Mouse (Mus musculus) CH12.LX (cell line): ENCODE results near the gene Grb10. TPM values are rescaled to one million over a fixed set of nuclear protein-coding genes. Genes with fewer than 3 reads are reported as not detected.

Source experiments
- DNase-seq: peaks from one replicate; pipeline ENCODE4 v3.0.0-alpha.2; 2013; ENCODE audit errors: extremely low read depth
- H3K27ac ChIP-seq: 2 replicates; pipeline ENCODE4 v1.5.1; 2012; ENCODE audit warnings: low read depth, mild to moderate bottlenecking, control low read depth, moderate library complexity; ENCODE audit not compliant: insufficient read depth
- H3K27me3 ChIP-seq: replicated peaks from 2 replicates; pipeline ENCODE3; 2012; ENCODE audit warnings: inconsistent platforms
- H3K36me3 ChIP-seq, 2 experiments: replicated peaks in 1 of 2; 2 replicates each; pipeline versions ENCODE3 to v1.6.1; 2012; ENCODE audit warnings: inconsistent platforms in 1 of 2, low read length in 1 of 2, mild to moderate bottlenecking in 1 of 2, mixed read lengths in 1 of 2, moderate library complexity in 1 of 2; ENCODE audit not compliant: control insufficient read depth in 1 of 2, insufficient read depth in 1 of 2
- H3K4me1 ChIP-seq, 2 experiments: 2 replicates each; pipeline ENCODE4 v1.6.1; 2012; ENCODE audit warnings: inconsistent platforms in 1 of 2, moderate library complexity in 1 of 2; ENCODE audit not compliant: insufficient read depth in 2 of 2, control insufficient read depth in 1 of 2
- H3K4me2 ChIP-seq: 2 replicates; pipeline ENCODE4 v1.6.1; 2012; ENCODE audit warnings: low read depth, mild to moderate bottlenecking, control low read depth; ENCODE audit not compliant: poor library complexity, insufficient read depth, severe bottlenecking
- H3K4me3 ChIP-seq, 3 experiments: fragments of 150-350 bp in 1 of 3; sonication (generic) in 1 of 3; replicated peaks in 1 of 3; 2 replicates each; pipeline versions ENCODE3 to v1.5.1; 2011 to 2012; ENCODE audit warnings: low read depth in 2 of 3, low read length in 2 of 3, mild to moderate bottlenecking in 2 of 3, moderate library complexity in 2 of 3, control low read depth in 1 of 3, improper control_type of control experiment in 1 of 3, inconsistent platforms in 1 of 3, mixed read lengths in 1 of 3; ENCODE audit not compliant: poor library complexity in 1 of 3
- H3K79me2 ChIP-seq: replicated peaks from 2 replicates; pipeline ENCODE4 v1.6.1; 2012; ENCODE audit warnings: mild to moderate bottlenecking, moderate library complexity; ENCODE audit not compliant: control insufficient read depth, poor library complexity, insufficient read depth, severe bottlenecking; ENCODE audit errors: extremely low read depth
- H3K9ac ChIP-seq: 2 replicates; pipeline ENCODE4 v1.6.1; 2012; ENCODE audit warnings: low read depth, mild to moderate bottlenecking, control low read depth, moderate library complexity; ENCODE audit not compliant: insufficient read depth
- H3K9me3 ChIP-seq: replicated peaks from 2 replicates; pipeline ENCODE3; 2012; ENCODE audit warnings: low read length, inconsistent platforms, mixed read lengths
- CHD1 ChIP-seq: IDR thresholded peaks from 2 replicates; pipeline ENCODE4 v1.6.1; 2012; ENCODE audit warnings: low read depth, low read length, improper control_type of control experiment, inconsistent platforms
- ELF1 ChIP-seq: IDR thresholded peaks from 2 replicates; pipeline ENCODE4 v1.6.1; 2014; ENCODE audit warnings: low read depth, mild to moderate bottlenecking, inconsistent platforms, low read length, improper control_type of control experiment
- EP300 ChIP-seq: IDR thresholded peaks from 2 replicates; pipeline ENCODE4 v1.6.1; 2011; ENCODE audit warnings: low read length, improper control_type of control experiment
- ETS1 ChIP-seq: conservative IDR thresholded peaks from 2 replicates; pipeline ENCODE4 v1.6.1; 2012; ENCODE audit warnings: low read depth, mild to moderate bottlenecking, inconsistent platforms, low read length, improper control_type of control experiment, moderate library complexity
- IRF4 ChIP-seq: IDR thresholded peaks from 2 replicates; pipeline ENCODE4 v1.6.1; 2014; ENCODE audit warnings: low read depth, mild to moderate bottlenecking, inconsistent platforms, low read length, improper control_type of control experiment
- JUN ChIP-seq: IDR thresholded peaks from 2 replicates; pipeline ENCODE4 v1.6.1; 2011; ENCODE audit warnings: low read depth, mild to moderate bottlenecking, low read length, improper control_type of control experiment, moderate library complexity; ENCODE audit not compliant: insufficient read depth
- JUND ChIP-seq: conservative IDR thresholded peaks from 2 replicates; pipeline ENCODE4 v1.6.1; 2011; ENCODE audit warnings: low read depth, low read length, improper control_type of control experiment
- KAT2A ChIP-seq: IDR thresholded peaks from 2 replicates; pipeline ENCODE4 v1.6.1; 2012; ENCODE audit warnings: low read length, improper control_type of control experiment, inconsistent platforms; ENCODE audit not compliant: insufficient replicate concordance
- MAZ ChIP-seq: IDR thresholded peaks from 2 replicates; pipeline ENCODE4 v1.6.1; 2012; ENCODE audit warnings: low read depth, mild to moderate bottlenecking, inconsistent platforms, low read length, improper control_type of control experiment, moderate library complexity
- MEF2A ChIP-seq: IDR thresholded peaks from 2 replicates; pipeline ENCODE4 v1.6.1; 2014; ENCODE audit warnings: low read depth, mild to moderate bottlenecking, inconsistent platforms, low read length, improper control_type of control experiment, borderline replicate concordance
- MXI1 ChIP-seq: IDR thresholded peaks from 2 replicates; pipeline ENCODE4 v1.6.1; 2011; ENCODE audit warnings: mild to moderate bottlenecking, low read depth, low read length, improper control_type of control experiment
- MYC ChIP-seq: IDR thresholded peaks from 2 replicates; pipeline ENCODE4 v1.6.1; 2011; ENCODE audit warnings: low read depth, mild to moderate bottlenecking, improper control_type of control experiment, low read length
- NRF1 ChIP-seq: IDR thresholded peaks from 2 replicates; pipeline ENCODE4 v1.6.1; 2014; ENCODE audit warnings: low read depth, mild to moderate bottlenecking, inconsistent platforms, low read length, improper control_type of control experiment, moderate library complexity
- PAX5 ChIP-seq: IDR thresholded peaks from 2 replicates; pipeline ENCODE4 v1.6.1; 2012; ENCODE audit warnings: low read length, inconsistent platforms, mixed read lengths
- POLR2AphosphoS2 ChIP-seq: IDR thresholded peaks from 2 replicates; pipeline ENCODE4 v1.6.1; 2011; ENCODE audit warnings: low read depth, low read length, improper control_type of control experiment
- RAD21 ChIP-seq: IDR thresholded peaks from 2 replicates; pipeline ENCODE4 v1.6.1; 2011; ENCODE audit warnings: low read depth, mild to moderate bottlenecking, low read length, improper control_type of control experiment, moderate library complexity
- TCF12 ChIP-seq: IDR thresholded peaks from 2 replicates; pipeline ENCODE4 v1.6.1; 2014; ENCODE audit warnings: low read depth, mild to moderate bottlenecking, inconsistent platforms, low read length, improper control_type of control experiment
- UBTF ChIP-seq: IDR thresholded peaks from 2 replicates; pipeline ENCODE4 v1.6.1; 2012; ENCODE audit warnings: low read depth, mild to moderate bottlenecking, inconsistent platforms, low read length, improper control_type of control experiment, moderate library complexity
- USF1 ChIP-seq: IDR thresholded peaks from 2 replicates; pipeline ENCODE4 v1.6.1; 2014; ENCODE audit warnings: low read depth, mild to moderate bottlenecking, inconsistent platforms, low read length, improper control_type of control experiment
- ZC3H11A ChIP-seq: IDR thresholded peaks from 2 replicates; pipeline ENCODE4 v1.6.1; 2012; ENCODE audit warnings: low read depth, mild to moderate bottlenecking, inconsistent platforms, low read length, improper control_type of control experiment
- ZMIZ1 ChIP-seq: IDR thresholded peaks from 2 replicates; pipeline ENCODE4 v1.6.1; 2012; ENCODE audit warnings: low read depth, mild to moderate bottlenecking, inconsistent platforms, low read length, improper control_type of control experiment
- dilution Hi-C: fragments of 300-500 bp; cut with MboI; formaldehyde crosslinking; loops from 2 replicates; pipeline ENCODE4 v1.14.3; 2020; ENCODE audit warnings: low sequenced_read_pairs; ENCODE audit not compliant: extremely low pct_unique_long_range_greater_than_20kb, extremely low pct_ligation_motif_present
- in situ Hi-C: fragments of 300-500 bp; cut with MboI; formaldehyde crosslinking; loops from 3 replicates; pipeline ENCODE4 v1.14.3; 2019; ENCODE audit warnings: low sequenced_read_pairs, low pct_ligation_motif_present, low pct_unique_long_range_greater_than_20kb, mixed read lengths
- polyA plus RNA-seq: library from polyadenylated mRNA; unstranded; fragments of >175 nt; gene quantifications from 2 replicates; pipeline ENCODE4 v1.2.1, GENCODE M21; 2012; ENCODE audit warnings: low read depth; ENCODE audit not compliant: insufficient read length
- total RNA-seq, 2 experiments: library from RNA; depleted of rRNA; stranded (reverse); fragments of 300-350 nt in 1 of 2; fragments of >200 nt in 1 of 2; gene quantifications; 2 replicates each; pipeline ENCODE4 v1.2.3; 2012 to 2014

Gene Grb10
- total and polyA plus RNA-seq, 3 experiments = 38.4 to 189 (median 137) TPM

DNA sequence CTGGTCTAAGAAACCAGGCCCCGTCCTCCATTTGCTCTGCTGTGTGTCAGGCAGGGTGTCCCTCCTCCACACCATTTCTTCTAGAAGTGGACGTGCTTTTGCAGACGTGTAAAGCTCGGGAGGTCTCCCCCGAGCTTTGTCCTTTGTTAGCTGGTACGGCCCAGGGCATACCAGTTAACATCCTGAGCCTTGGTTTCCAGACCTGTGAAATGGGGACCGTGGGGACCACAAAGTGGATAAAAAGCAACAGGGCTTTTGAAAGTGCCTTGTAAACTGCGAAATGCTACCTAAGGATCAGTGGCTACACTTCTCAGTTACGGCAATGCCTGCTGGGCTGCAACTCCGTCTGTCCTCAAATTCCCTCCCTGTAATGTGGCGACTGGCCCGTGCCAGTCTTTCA lies 3.2 kb downstream of the Grb10 start:
- dilution Hi-C loops (no loop called here), in situ Hi-C loops (no loop called here)
- Histone ChIP-seq H3K9ac (no peak overlapping the region), H3K9me3 (peaks cover 22% of the 10 kb centered on the region), H3K4me3 (no peak overlapping the region), H3K4me1 (no peaks in the 10 kb centered on the region), H3K79me2 (no peaks in the 10 kb centered on the region), H3K36me3 (no peaks in the 10 kb centered on the region), H3K4me2 (no peak overlapping the region), H3K27me3 (no peaks in the 10 kb centered on the region), H3K27ac (no peak overlapping the region)
- no peak for DNase-seq
- TF ChIP-seq MYC = no peak
- no peak for TF ChIP-seq JUND
- no peak for TF ChIP-seq MEF2A
- TF ChIP-seq PAX5 = no peak
- TF ChIP-seq USF1 = no peak
- no peak for TF ChIP-seq UBTF
- TF ChIP-seq IRF4 = no peak
- no peak for TF ChIP-seq ELF1
- no peak for TF ChIP-seq KAT2A
- no peak for TF ChIP-seq NRF1
- no peak for TF ChIP-seq RAD21
- TF ChIP-seq ZC3H11A = no peak
- no peak for TF ChIP-seq EP300
- no peak for TF ChIP-seq TCF12
- no peak for TF ChIP-seq ZMIZ1
- no peak for TF ChIP-seq ETS1
- TF ChIP-seq MXI1 = no peak
- no peak for TF ChIP-seq CHD1

DNA sequence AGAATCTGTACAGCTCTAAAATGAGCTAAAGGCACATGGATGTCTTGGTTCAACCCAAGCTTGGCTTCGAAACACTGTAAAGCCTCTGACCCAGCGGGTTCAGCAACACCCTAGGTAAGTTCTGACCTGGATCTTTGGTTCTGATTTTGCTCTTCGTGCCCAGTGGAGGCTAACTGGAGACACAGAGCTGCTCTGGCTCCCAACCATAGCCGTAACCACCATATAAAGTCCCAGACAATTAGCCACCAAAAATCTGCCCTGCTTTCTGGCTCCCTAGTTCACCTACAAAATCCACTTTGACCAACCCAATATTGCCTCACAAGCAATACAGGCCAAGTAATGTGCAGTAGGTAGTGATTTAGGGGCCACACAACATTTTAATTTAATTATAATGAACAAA lies 3.7 kb downstream of the Grb10 start:
- dilution Hi-C loops = no loop called here
- H3K79me2 ChIP-seq = no peaks in the 10 kb centered on the region
- H3K4me1 ChIP-seq = no peaks in the 10 kb centered on the region
- DNase-seq = no peak
- peaks cover 22% of the 10 kb centered on the region for H3K9me3 ChIP-seq
- H3K4me2 ChIP-seq = no peak overlapping the region
- H3K4me3 ChIP-seq = no peak overlapping the region
- TF ChIP-seq MAZ (no peak), IRF4 (no peak), POLR2AphosphoS2 (no peak), JUN (no peak)
- TF ChIP-seq, all 38 proteins: peak for 0
- Histone ChIP-seq H3K27ac (no peak overlapping the region), H3K9ac (no peak overlapping the region), H3K36me3 (no peaks in the 10 kb centered on the region), H3K27me3 (no peaks in the 10 kb centered on the region)
- in situ Hi-C loops = no loop called here
